Mouse (Mus musculus): ENCODE results near the gene Slc47a2. TPM values are rescaled to one million over a fixed set of nuclear protein-coding genes. Genes with fewer than 3 reads are reported as not detected.

Gene Slc47a2
- not detected in 2 replicates for polyA plus RNA-seq (2016; fragmentation: Nextera tagmentation; extraction: Ambion mirVana)

GRCm38 (mm10) chr11:61342505-61343420 lies at the start of gene Slc47a2:
TSS of gene Slc47a2 (minus strand) at chr11:61342860.
- 4% methylated on average over 61 of the region's 61 CpGs for WGBS
- Histone ChIP-seq H3K27me3 (replicated peaks; ENCODE audit: low read depth, poor library complexity, severe bottlenecking) (peaks cover 74% of the 10 kb centered on the region), H3K27ac (replicated peaks) (no peak within 1 kb of the TSS), H3K9me3 (no peaks in the 10 kb centered on the region), H3K4me1 (peaks cover 12% of the 10 kb centered on the region), H3K4me3 (peak within 1 kb of the TSS; percentile 56), H3K36me3 (replicated peaks) (no peaks in the 10 kb centered on the region)
- DNase-seq (ENCODE audit: low spot score): peak; percentile 50

GRCm38 (mm10) chr11:61388936-61389335 lies 46.3 kb upstream of the Slc47a2 start:
- Histone ChIP-seq H3K9me3 (peaks cover 5% of the 10 kb centered on the region; the same call in 1 of the 2 replicates), H3K4me3 (no peak overlapping the region), H3K36me3 (replicated peaks) (no peaks in the 10 kb centered on the region), H3K4me1 (no peaks in the 10 kb centered on the region), H3K27me3 (replicated peaks; ENCODE audit: low read depth, poor library complexity, severe bottlenecking) (no peaks in the 10 kb centered on the region), H3K27ac (replicated peaks) (no peak overlapping the region)
- WGBS: 81% methylated on average over 4 of the region's 4 CpGs
- no peak for DNase-seq (ENCODE audit: low spot score)

- WGBS: 62% methylated on average over 6 of the region's 6 CpGs
- H3K4me3 ChIP-seq: no peak overlapping the region
- no peaks in the 10 kb centered on the region for H3K27me3 ChIP-seq (replicated peaks; ENCODE audit: low read depth, poor library complexity, severe bottlenecking)
- no peak overlapping the region for H3K27ac ChIP-seq (replicated peaks)
- H3K36me3 ChIP-seq (replicated peaks): no peaks in the 10 kb centered on the region
- DNase-seq (ENCODE audit: low spot score): peak; percentile 51
- no peaks in the 10 kb centered on the region for H3K4me1 ChIP-seq
- H3K9me3 ChIP-seq: peaks cover 5% of the 10 kb centered on the region; the same call in 1 of the 2 replicates
These were observed 45.4 kb upstream of the Slc47a2 start for GRCm38 (mm10) chr11:61388012-61388411.

- H3K27me3 ChIP-seq (replicated peaks; ENCODE audit: low read depth, poor library complexity, severe bottlenecking): no peaks in the 10 kb centered on the region
- no peak overlapping the region for H3K4me3 ChIP-seq
- no peaks in the 10 kb centered on the region for H3K4me1 ChIP-seq
- WGBS: 73% methylated on average over 6 of the region's 6 CpGs
- peaks cover 5% of the 10 kb centered on the region; the same call in 1 of the 2 replicates for H3K9me3 ChIP-seq
- no peak for DNase-seq (ENCODE audit: low spot score)
- no peaks in the 10 kb centered on the region for H3K36me3 ChIP-seq (replicated peaks)
- H3K27ac ChIP-seq (replicated peaks): no peak overlapping the region
These were observed 44.6 kb upstream of the Slc47a2 start for GRCm38 (mm10) chr11:61387233-61387632.

GRCm38 (mm10) chr11:61385725-61386124 lies 43.1 kb upstream of the Slc47a2 start:
- no peaks in the 10 kb centered on the region for H3K36me3 ChIP-seq (replicated peaks)
- no peak for DNase-seq (ENCODE audit: low spot score)
- 83% methylated on average over 4 of the region's 4 CpGs for WGBS

GRCm38 (mm10) chr11:61381272-61381671 lies 38.6 kb upstream of the Slc47a2 start:
- Histone ChIP-seq H3K9me3 (0 out of 2 replicates have a peak, but pooled peaks cover 2% of the 10 kb centered on the region), H3K27me3 (replicated peaks; ENCODE audit: low read depth, poor library complexity, severe bottlenecking) (peaks cover 45% of the 10 kb centered on the region), H3K4me3 (no peak overlapping the region), H3K4me1 (peaks cover 8% of the 10 kb centered on the region), H3K27ac (replicated peaks) (no peak overlapping the region), H3K36me3 (replicated peaks) (no peaks in the 10 kb centered on the region)
- DNase-seq (ENCODE audit: low spot score): no peak
- WGBS: 92% methylated on average over 1 of the region's 1 CpGs

More at GRCm38 (mm10) chr11:61385725-61386124, 43.1 kb upstream of the Slc47a2 start:
- 0 out of 2 replicates have a peak, but pooled peaks cover 2% of the 10 kb centered on the region for H3K9me3 ChIP-seq
- 0 out of 2 replicates have a peak, but pooled peaks cover under 1% of the 10 kb centered on the region for H3K27me3 ChIP-seq (replicated peaks; ENCODE audit: low read depth, poor library complexity, severe bottlenecking)
- H3K4me1 ChIP-seq: no peaks in the 10 kb centered on the region
- no peak overlapping the region for H3K4me3 ChIP-seq
- no peak overlapping the region for H3K27ac ChIP-seq (replicated peaks)

GRCm38 (mm10) chr11:61378651-61379050 lies 36.0 kb upstream of the Slc47a2 start:
- Histone ChIP-seq H3K36me3 (replicated peaks) (no peaks in the 10 kb centered on the region), H3K4me1 (peaks cover 8% of the 10 kb centered on the region), H3K27me3 (replicated peaks; ENCODE audit: low read depth, poor library complexity, severe bottlenecking) (peaks cover 62% of the 10 kb centered on the region), H3K4me3 (no peak overlapping the region), H3K27ac (replicated peaks) (no peak overlapping the region), H3K9me3 (0 out of 2 replicates have a peak, but pooled peaks cover 2% of the 10 kb centered on the region)
- WGBS: 80% methylated on average over 4 of the region's 4 CpGs
- no peak for DNase-seq (ENCODE audit: low spot score)

GRCm38 (mm10) chr11:61377881-61378613 lies 35.4 kb upstream of the Slc47a2 start, which contains the start of gene Slc47a1:
TSS of gene Slc47a1 (minus strand) at chr11:61378345.
- peaks cover 8% of the 10 kb centered on the region for H3K4me1 ChIP-seq
- no peaks in the 10 kb centered on the region for H3K36me3 ChIP-seq (replicated peaks)
- DNase-seq (ENCODE audit: low spot score): peak; percentile 52
- no peak within 1 kb of the TSS; the same call in 1 of the 2 replicates for H3K27ac ChIP-seq (replicated peaks)
- H3K27me3 ChIP-seq (replicated peaks; ENCODE audit: low read depth, poor library complexity, severe bottlenecking): peaks cover 62% of the 10 kb centered on the region
- H3K4me3 ChIP-seq: peak within 1 kb of the TSS; percentile 53
- H3K9me3 ChIP-seq: 0 out of 2 replicates have a peak, but pooled peaks cover 2% of the 10 kb centered on the region
- 18% methylated on average over 39 of the region's 39 CpGs for WGBS

GRCm38 (mm10) chr11:61368668-61369067 lies 26.0 kb upstream of the Slc47a2 start:
- Histone ChIP-seq H3K27ac (replicated peaks) (no peak overlapping the region), H3K36me3 (replicated peaks) (no peaks in the 10 kb centered on the region), H3K4me3 (no peak overlapping the region), H3K9me3 (no peaks in the 10 kb centered on the region), H3K27me3 (replicated peaks; ENCODE audit: low read depth, poor library complexity, severe bottlenecking) (peaks cover 10% of the 10 kb centered on the region; the same call in 1 of the 2 replicates), H3K4me1 (no peaks in the 10 kb centered on the region)
- 94% methylated on average over 2 of the region's 2 CpGs for WGBS
- DNase-seq (ENCODE audit: low spot score): no peak

- no peak overlapping the region for H3K27ac ChIP-seq (replicated peaks)
- H3K4me1 ChIP-seq: no peaks in the 10 kb centered on the region
- WGBS: 84% methylated on average over 9 of the region's 9 CpGs
- no peaks in the 10 kb centered on the region for H3K36me3 ChIP-seq (replicated peaks)
- no peak overlapping the region for H3K4me3 ChIP-seq
- DNase-seq (ENCODE audit: low spot score): no peak
- no peaks in the 10 kb centered on the region for H3K9me3 ChIP-seq
- peaks cover 9% of the 10 kb centered on the region; the same call in 1 of the 2 replicates for H3K27me3 ChIP-seq (replicated peaks; ENCODE audit: low read depth, poor library complexity, severe bottlenecking)
These were observed 24.0 kb upstream of the Slc47a2 start for GRCm38 (mm10) chr11:61366517-61367273.

- DNase-seq (ENCODE audit: low spot score): no peak
- WGBS: 70% methylated on average over 3 of the region's 3 CpGs
- H3K4me3 ChIP-seq: no peak overlapping the region
- 0 out of 2 replicates have a peak, but pooled peaks cover 5% of the 10 kb centered on the region for H3K27me3 ChIP-seq (replicated peaks; ENCODE audit: low read depth, poor library complexity, severe bottlenecking)
- no peak overlapping the region for H3K27ac ChIP-seq (replicated peaks)
- H3K36me3 ChIP-seq (replicated peaks): no peaks in the 10 kb centered on the region
- no peaks in the 10 kb centered on the region for H3K4me1 ChIP-seq
- H3K9me3 ChIP-seq: no peaks in the 10 kb centered on the region
These were observed 23.3 kb upstream of the Slc47a2 start for GRCm38 (mm10) chr11:61365938-61366337.

GRCm38 (mm10) chr11:61364096-61364495 lies 21.4 kb upstream of the Slc47a2 start:
- Histone ChIP-seq H3K36me3 (replicated peaks) (no peaks in the 10 kb centered on the region), H3K27me3 (replicated peaks; ENCODE audit: low read depth, poor library complexity, severe bottlenecking) (no peaks in the 10 kb centered on the region), H3K9me3 (no peaks in the 10 kb centered on the region), H3K27ac (replicated peaks) (no peak overlapping the region), H3K4me3 (no peak overlapping the region), H3K4me1 (no peaks in the 10 kb centered on the region)
- DNase-seq (ENCODE audit: low spot score): no peak
- WGBS: 86% methylated on average over 6 of the region's 6 CpGs

Measured in embryonic facial prominence, embryonic 10.5 days (tissue).